Mouse (Mus musculus) spleen, adult 2 months (tissue): ENCODE data around the gene Zfp362.

Source experiments
- CTCF ChIP-seq: fragments of 200-500 bp; IDR thresholded peaks from 2 replicates; pipeline ENCODE4 v1.5.1; 2011; ENCODE audit warnings: mild to moderate bottlenecking, inconsistent platforms; ENCODE audit not compliant: insufficient read depth, insufficient read length, insufficient replicate concordance; ENCODE audit errors: extremely low read depth
- POLR2A ChIP-seq: fragments of 200-500 bp; IDR thresholded peaks from 2 replicates; pipeline ENCODE4 v1.6.1; 2011; ENCODE audit warnings: low read depth, low read length, inconsistent platforms

- TF ChIP-seq CTCF = no peak
- no peak for TF ChIP-seq POLR2A
Measured at GRCm38 (mm10) chr4:128855613-128856040, 49.8 kb upstream of the Zfp362 start.
